Mouse (Mus musculus) inflammation-experienced regulatory T-cells, adult 16 weeks (primary cell): Measurements from ENCODE around the gene Prrc2a. TPM values are rescaled to one million over a fixed set of nuclear protein-coding genes. Genes with fewer than 3 reads are reported as not detected.

ENCODE experiments used
- polyA plus RNA-seq: library from polyadenylated mRNA; unstranded; fragments of 100-300 nt; shearing (Covaris generic); gene quantifications from one replicate; pipeline ENCODE4 v1.2.1, GENCODE M21; 2017

The Prrc2a gene
- polyA plus RNA-seq, 1 experiment from 2014 or later = 17.8 TPM

Other genes starting within 250 kb of the Prrc2a start
- gene Neu1, start 233.6 kb downstream of the Prrc2a start, polyA plus RNA-seq = 107 TPM
- gene Hspa1b, start 205.7 kb downstream of the Prrc2a start, polyA plus RNA-seq = 15.1 TPM
- not detected for gene Gm20481, start 195.0 kb downstream of the Prrc2a start, polyA plus RNA-seq
- 4.3 TPM for gene Hspa1a, start 192.7 kb downstream of the Prrc2a start, polyA plus RNA-seq
- 0.13 TPM for gene Hspa1l, start 192.2 kb downstream of the Prrc2a start, polyA plus RNA-seq
- gene Lsm2, start 183.0 kb downstream of the Prrc2a start, polyA plus RNA-seq = 60.3 TPM
- 276 TPM for gene Vars, start 163.9 kb downstream of the Prrc2a start, polyA plus RNA-seq
- 0.44 TPM for gene Vwa7, start 148.3 kb downstream of the Prrc2a start, polyA plus RNA-seq
- 4.4 TPM for gene Sapcd1, start 136.9 kb downstream of the Prrc2a start, polyA plus RNA-seq
- gene Msh5, start 118.2 kb downstream of the Prrc2a start, polyA plus RNA-seq = 1.5 TPM
- gene Clic1, start 114.9 kb downstream of the Prrc2a start, polyA plus RNA-seq = 611 TPM
- gene Ddah2, start 105.9 kb downstream of the Prrc2a start, polyA plus RNA-seq = 2.5 TPM
- gene Ly6g6c, start 99.5 kb downstream of the Prrc2a start, polyA plus RNA-seq = not detected
- not detected for gene Mpig6b, start 98.7 kb downstream of the Prrc2a start, polyA plus RNA-seq
- gene Ly6g6e, start 88.0 kb downstream of the Prrc2a start, polyA plus RNA-seq = not detected
- gene Ly6g6d, start 86.8 kb downstream of the Prrc2a start, polyA plus RNA-seq = not detected
- gene Ly6g6f, start 79.3 kb downstream of the Prrc2a start, polyA plus RNA-seq = not detected
- 86.4 TPM for gene Abhd16a, start 75.6 kb downstream of the Prrc2a start, polyA plus RNA-seq
- not detected for gene Ly6g5c, start 56.6 kb downstream of the Prrc2a start, polyA plus RNA-seq
- gene Ly6g5b, start 49.5 kb downstream of the Prrc2a start, polyA plus RNA-seq = 2.4 TPM
- 62.3 TPM for gene Gpank1, start 43.4 kb downstream of the Prrc2a start, polyA plus RNA-seq
- gene Csnk2b, start 42.8 kb downstream of the Prrc2a start, polyA plus RNA-seq = 279 TPM
- gene D17H6S53E, start 38.5 kb downstream of the Prrc2a start, polyA plus RNA-seq = 5.5 TPM
- gene Apom, start 32.8 kb downstream of the Prrc2a start, polyA plus RNA-seq = not detected
- gene Bag6, start 29.7 kb downstream of the Prrc2a start, polyA plus RNA-seq = 48.9 TPM
- gene Aif1, start 11.2 kb upstream of the Prrc2a start, polyA plus RNA-seq = 7.4 TPM
- gene Lst1, start 23.5 kb upstream of the Prrc2a start, polyA plus RNA-seq = 9.5 TPM
- gene Ltb, start 29.5 kb upstream of the Prrc2a start, polyA plus RNA-seq = 1,703 TPM
- gene Tnf, start 37.1 kb upstream of the Prrc2a start, polyA plus RNA-seq = 46.9 TPM
- gene Lta, start 40.5 kb upstream of the Prrc2a start, polyA plus RNA-seq = 140 TPM
- gene Gm16181, start 55.9 kb upstream of the Prrc2a start, polyA plus RNA-seq = 1.6 TPM
- gene Atp6v1g2, start 68.8 kb upstream of the Prrc2a start, polyA plus RNA-seq = 8.7 TPM
- gene Nfkbil1, start 70.9 kb upstream of the Prrc2a start, polyA plus RNA-seq = 23.1 TPM
- gene Ddx39b, start 76.8 kb upstream of the Prrc2a start, polyA plus RNA-seq = 257 TPM
- 7,111 TPM for gene H2-D1, start 97.8 kb upstream of the Prrc2a start, polyA plus RNA-seq
- 0.34 TPM for gene H2-Q1, start 155.5 kb upstream of the Prrc2a start, polyA plus RNA-seq
- gene H2-Q2, start 177.3 kb upstream of the Prrc2a start, polyA plus RNA-seq = 20.6 TPM
- gene H2-Q4, start 214.7 kb upstream of the Prrc2a start, polyA plus RNA-seq = 36.3 TPM